Mouse (Mus musculus): ENCODE data around the gene Mef2d.

GRCm38 (mm10) chr3:88140178-88140902 lies 1.8 kb upstream of the Mef2d start:
- TF ChIP-seq GATA1 (IDR thresholded peaks at IDR 0.05; ENCODE audit: low read length) (no peak), TAL1 (IDR thresholded peaks at IDR 0.05; ENCODE audit: low read length) (no peak)
